Mouse (Mus musculus) hindbrain, embryonic 12.5 days (tissue): Measurements from ENCODE around the gene Adcy10. TPM values are rescaled to one million over a fixed set of nuclear protein-coding genes. Genes with fewer than 3 reads are reported as not detected.
A peak's percentile ranks its signal among the peaks of the same experiment; 100 is the strongest.

ENCODE experiments used
- ATAC-seq: fragments of 200-750 bp; cut with Nextera tagmentation; 2 replicates; pipeline ENCODE4 v1.8.0; 2017; ENCODE audit warnings: moderate TSS enrichment; ENCODE audit not compliant: low FRiP score
- H3K27ac ChIP-seq: fragments of 300-500 bp; sonication (generic); 2 replicates; pipeline ENCODE4 v1.5.1; 2016; ENCODE audit warnings: mild to moderate bottlenecking
- H3K27me3 ChIP-seq: fragments of 300-500 bp; sonication (generic); 2 replicates; pipeline ENCODE4 v1.6.1; 2016; ENCODE audit warnings: mild to moderate bottlenecking
- H3K36me3 ChIP-seq: fragments of 300-500 bp; sonication (generic); 2 replicates; pipeline ENCODE4 v1.6.1; 2016; ENCODE audit warnings: mild to moderate bottlenecking
- H3K4me1 ChIP-seq: fragments of 300-500 bp; sonication (generic); 2 replicates; pipeline ENCODE4 v1.6.1; 2016
- H3K4me2 ChIP-seq: fragments of 300-500 bp; sonication (generic); replicated peaks from 2 replicates; pipeline ENCODE4 v1.6.1; 2016; ENCODE audit warnings: mild to moderate bottlenecking
- H3K4me3 ChIP-seq: fragments of 300-500 bp; sonication (generic); 2 replicates; pipeline ENCODE4 v1.5.1; 2016; ENCODE audit warnings: mild to moderate bottlenecking
- H3K9ac ChIP-seq: fragments of 300-500 bp; sonication (generic); 2 replicates; pipeline ENCODE4 v1.6.1; 2016; ENCODE audit warnings: mild to moderate bottlenecking, moderate library complexity
- H3K9me3 ChIP-seq: fragments of 300-500 bp; sonication (generic); replicated peaks from 2 replicates; pipeline ENCODE4 v1.6.1; 2016; ENCODE audit warnings: mild to moderate bottlenecking
- WGBS: fragments of 180-500 bp; shearing (Covaris S2); methylation state at CpG from one replicate; pipeline ENCODE4 v1.1.7; 2016; 5-methylcytosine and 5-hydroxymethylcytosine counted together
- polyA plus RNA-seq: library from polyadenylated mRNA; unstranded; fragments of >200 nt; fragmentation: Nextera tagmentation; extraction: Ambion mirVana; gene quantifications from 2 replicates; pipeline ENCODE4 v1.2.1, GENCODE M21; 2016

Adcy10 gene
- polyA plus RNA-seq, 1 experiment from 2014 or later: 0.12 TPM

DNA sequence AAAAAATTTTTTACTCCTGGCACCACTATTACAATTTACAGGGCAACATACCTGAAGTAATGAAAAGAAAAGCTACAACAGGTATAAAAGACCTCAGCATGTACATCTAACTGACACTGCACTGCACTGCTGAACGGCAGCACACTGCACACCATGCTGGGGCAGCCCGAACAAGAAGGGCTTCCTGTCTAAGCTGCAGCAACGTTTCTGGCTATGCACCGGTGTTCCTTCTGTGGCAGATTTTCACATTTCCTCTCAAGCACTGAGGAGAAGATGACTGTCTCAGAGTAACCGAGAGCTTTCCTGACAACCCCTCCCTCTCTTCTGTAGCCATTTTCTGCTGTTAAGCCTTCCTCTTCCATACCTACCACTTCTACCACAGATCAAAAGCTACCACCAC lies 127.7 kb downstream of the Adcy10 start:
- H3K36me3 ChIP-seq: peaks cover 22% of the 10 kb centered on the region
- peaks cover 28% of the 10 kb centered on the region for H3K4me1 ChIP-seq
- H3K4me3 ChIP-seq: no peak overlapping the region
- H3K27ac ChIP-seq: no peak overlapping the region
- ATAC-seq: no peak
- H3K4me2 ChIP-seq: no peak overlapping the region
- H3K27me3 ChIP-seq: no peaks in the 10 kb centered on the region
- no peaks in the 10 kb centered on the region for H3K9me3 ChIP-seq
- H3K9ac ChIP-seq: no peak overlapping the region
- 72% methylated on average over 5 of the region's 5 CpGs for WGBS

DNA sequence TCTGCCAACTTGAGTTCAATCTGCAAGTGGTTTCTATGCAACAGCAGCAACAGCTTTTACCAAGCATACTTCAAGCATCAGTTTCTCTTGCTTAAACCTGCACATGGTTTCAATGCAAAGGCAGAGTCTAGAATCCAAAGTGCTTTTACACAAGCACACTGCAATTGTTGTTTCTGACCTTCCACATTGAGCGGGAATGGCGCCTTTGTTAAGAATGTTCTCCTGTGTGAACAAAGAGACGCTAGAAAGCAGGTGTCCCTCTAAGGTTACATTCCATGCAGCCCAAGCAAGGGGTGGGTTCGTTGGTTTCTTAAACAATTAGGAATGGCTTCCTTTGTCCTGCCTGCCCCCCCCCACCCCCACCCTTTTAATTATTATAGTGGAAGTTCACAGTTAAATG lies 128.9 kb downstream of the Adcy10 start:
- no peak overlapping the region for H3K4me3 ChIP-seq
- no peak overlapping the region for H3K9ac ChIP-seq
- peaks cover 36% of the 10 kb centered on the region for H3K4me1 ChIP-seq
- no peak for ATAC-seq
- no peaks in the 10 kb centered on the region for H3K9me3 ChIP-seq
- WGBS: 80% methylated on average over 4 of the region's 4 CpGs
- H3K27ac ChIP-seq: no peak overlapping the region
- H3K27me3 ChIP-seq: no peaks in the 10 kb centered on the region
- no peak overlapping the region for H3K4me2 ChIP-seq
- H3K36me3 ChIP-seq: peaks cover 15% of the 10 kb centered on the region

DNA sequence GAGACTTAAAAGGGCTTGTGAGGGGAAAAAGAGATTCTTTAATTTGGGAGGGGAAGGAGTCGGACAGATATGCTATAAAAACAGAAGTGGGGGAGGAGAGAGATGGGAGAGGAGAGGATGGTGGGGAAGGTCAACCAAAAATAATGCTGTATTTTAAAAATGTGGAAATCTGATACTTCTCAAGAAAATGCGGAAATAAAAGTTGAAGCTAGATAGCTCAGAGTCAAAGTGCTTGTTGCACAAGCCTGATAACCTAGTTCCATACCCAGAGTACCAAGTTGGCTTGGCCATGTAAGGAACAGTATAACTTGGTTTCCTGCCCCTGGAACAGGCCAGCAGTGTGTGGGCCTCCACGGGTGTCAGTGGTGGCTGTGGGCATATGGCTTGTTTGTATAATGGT lies 129.8 kb downstream of the Adcy10 start:
- Histone ChIP-seq H3K9me3 (no peaks in the 10 kb centered on the region), H3K4me3 (no peak overlapping the region), H3K4me1 (peaks cover 32% of the 10 kb centered on the region), H3K27me3 (no peaks in the 10 kb centered on the region), H3K27ac (no peak overlapping the region), H3K4me2 (no peak overlapping the region), H3K9ac (no peak overlapping the region), H3K36me3 (peaks cover 15% of the 10 kb centered on the region)
- WGBS: over 99% methylated on average over 3 of the region's 3 CpGs
- ATAC-seq: no peak

DNA sequence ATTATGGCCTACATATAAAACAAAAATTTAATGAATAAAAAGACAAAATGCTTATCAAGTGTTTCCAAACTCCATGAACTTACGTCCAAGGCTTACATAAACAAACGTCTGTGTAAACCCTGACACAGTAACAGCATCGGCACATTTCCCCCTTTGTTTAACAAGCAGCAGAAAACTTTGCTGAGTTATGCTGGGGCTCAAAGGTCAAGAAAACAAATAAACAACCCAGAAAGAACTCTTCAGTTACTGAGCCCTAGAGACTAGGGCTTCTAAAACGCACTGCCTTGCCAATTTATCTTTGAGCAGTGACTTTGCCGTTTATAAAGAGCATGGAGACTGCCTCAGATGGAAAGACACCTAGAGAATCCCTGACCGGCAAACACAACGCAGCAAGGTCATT lies 131.7 kb downstream of the Adcy10 start:
- no peak for ATAC-seq
- no peak overlapping the region for H3K9ac ChIP-seq
- H3K4me2 ChIP-seq: no peak overlapping the region
- 56% methylated on average over 7 of the region's 7 CpGs for WGBS
- H3K4me3 ChIP-seq: no peak overlapping the region
- H3K9me3 ChIP-seq: no peaks in the 10 kb centered on the region
- peaks cover 19% of the 10 kb centered on the region for H3K4me1 ChIP-seq
- no peaks in the 10 kb centered on the region for H3K27me3 ChIP-seq
- H3K27ac ChIP-seq: peak overlapping the region; percentile 5; the same call in 1 of the 2 replicates
- peaks cover 15% of the 10 kb centered on the region for H3K36me3 ChIP-seq

DNA sequence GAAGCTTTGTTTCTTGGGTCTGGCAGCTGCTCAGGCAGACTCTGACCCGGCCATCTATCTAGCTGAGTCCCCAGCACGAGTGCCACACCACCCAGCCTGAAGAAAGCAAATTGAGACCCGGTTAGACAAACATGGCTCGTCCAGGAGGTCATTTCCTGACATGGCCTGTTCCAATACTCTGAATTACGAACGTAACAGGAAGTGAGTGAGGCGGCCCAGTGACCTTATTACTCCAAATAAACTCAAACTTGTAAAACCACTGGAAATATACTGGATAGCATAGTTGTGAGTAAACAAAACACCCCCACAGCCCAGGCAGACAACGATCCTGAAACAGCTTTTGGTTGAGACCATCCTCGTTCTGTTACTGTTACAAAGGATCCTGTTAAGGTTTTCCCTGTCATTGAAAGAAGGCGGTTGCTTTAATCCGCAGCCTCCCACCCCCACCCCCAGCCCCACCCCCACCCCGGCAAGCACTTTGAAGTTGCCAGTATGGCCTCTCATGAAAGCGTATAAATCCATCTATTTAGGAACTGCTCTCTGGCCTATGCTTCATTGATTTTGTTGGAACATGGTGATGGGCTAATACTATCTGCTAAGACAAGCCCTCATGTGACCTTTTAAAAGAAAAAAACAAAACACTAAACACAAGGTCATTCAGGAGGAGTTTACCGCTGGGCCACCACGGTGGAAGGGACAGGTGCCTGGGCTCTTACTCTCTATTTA lies 132.3 kb downstream of the Adcy10 start:
- ATAC-seq: no peak
- H3K4me2 ChIP-seq: peak overlapping the region; percentile 8; the same call in 1 of the 2 replicates
- H3K36me3 ChIP-seq: peaks cover 15% of the 10 kb centered on the region
- peaks cover 19% of the 10 kb centered on the region for H3K4me1 ChIP-seq
- H3K4me3 ChIP-seq: no peak overlapping the region
- 26% methylated on average over 15 of the region's 15 CpGs for WGBS
- peak overlapping the region; percentile 5; the same call in 1 of the 2 replicates for H3K27ac ChIP-seq
- no peaks in the 10 kb centered on the region for H3K27me3 ChIP-seq
- H3K9ac ChIP-seq: no peak overlapping the region
- H3K9me3 ChIP-seq: no peaks in the 10 kb centered on the region

DNA sequence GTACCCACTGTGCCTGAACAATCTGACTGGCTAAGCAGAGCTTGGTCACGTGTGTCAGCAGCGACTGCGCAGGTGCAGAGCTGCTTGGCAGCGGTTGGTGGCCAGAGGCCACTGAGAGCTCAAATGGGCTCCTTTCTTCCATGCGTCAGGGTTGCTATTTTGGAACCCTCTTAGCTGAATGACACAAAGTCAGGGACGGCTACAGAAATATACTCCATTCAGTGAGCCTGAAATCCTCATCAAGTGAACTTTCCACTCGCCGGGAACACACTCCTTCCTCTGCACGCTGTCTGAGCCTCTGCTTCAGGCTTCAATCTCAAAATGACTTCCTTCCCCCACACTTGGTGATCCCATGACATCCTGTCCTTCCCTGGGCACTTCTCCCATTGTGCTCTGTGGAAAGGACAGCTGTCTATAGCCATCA lies 133.2 kb downstream of the Adcy10 start:
- 63% methylated on average over 9 of the region's 9 CpGs for WGBS
- peaks cover 19% of the 10 kb centered on the region for H3K4me1 ChIP-seq
- peaks cover 15% of the 10 kb centered on the region for H3K36me3 ChIP-seq
- H3K9ac ChIP-seq: no peak overlapping the region
- no peak overlapping the region for H3K4me2 ChIP-seq
- H3K27me3 ChIP-seq: no peaks in the 10 kb centered on the region
- H3K9me3 ChIP-seq: no peaks in the 10 kb centered on the region
- H3K27ac ChIP-seq: no peak overlapping the region
- no peak overlapping the region for H3K4me3 ChIP-seq
- no peak for ATAC-seq

DNA sequence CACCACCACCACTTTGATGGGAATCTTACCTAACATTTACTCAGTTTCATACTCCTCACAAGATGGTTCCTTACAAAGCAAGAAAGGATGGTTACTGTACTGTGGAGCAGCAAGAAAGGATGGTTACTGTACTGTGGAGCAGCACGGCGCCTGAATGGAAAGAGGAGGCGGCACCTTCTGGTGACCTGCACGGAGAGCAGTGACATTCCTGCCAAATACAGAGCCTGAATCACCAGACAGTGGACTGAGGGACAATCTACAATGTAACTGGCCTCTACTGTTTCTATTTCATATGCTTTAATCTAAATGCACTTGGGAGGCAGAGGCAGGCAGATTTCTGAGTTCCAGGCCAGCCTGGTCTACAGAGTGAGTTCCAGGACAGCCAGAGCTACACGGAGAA lies 140.1 kb downstream of the Adcy10 start:
- Histone ChIP-seq H3K27me3 (no peaks in the 10 kb centered on the region), H3K27ac (no peak overlapping the region), H3K9ac (no peak overlapping the region), H3K4me3 (no peak overlapping the region), H3K9me3 (no peaks in the 10 kb centered on the region), H3K36me3 (no peaks in the 10 kb centered on the region; the same call in 1 of the 2 replicates), H3K4me1 (peaks cover 11% of the 10 kb centered on the region), H3K4me2 (no peak overlapping the region)
- WGBS: 83% methylated on average over 5 of the region's 5 CpGs
- no peak for ATAC-seq

DNA sequence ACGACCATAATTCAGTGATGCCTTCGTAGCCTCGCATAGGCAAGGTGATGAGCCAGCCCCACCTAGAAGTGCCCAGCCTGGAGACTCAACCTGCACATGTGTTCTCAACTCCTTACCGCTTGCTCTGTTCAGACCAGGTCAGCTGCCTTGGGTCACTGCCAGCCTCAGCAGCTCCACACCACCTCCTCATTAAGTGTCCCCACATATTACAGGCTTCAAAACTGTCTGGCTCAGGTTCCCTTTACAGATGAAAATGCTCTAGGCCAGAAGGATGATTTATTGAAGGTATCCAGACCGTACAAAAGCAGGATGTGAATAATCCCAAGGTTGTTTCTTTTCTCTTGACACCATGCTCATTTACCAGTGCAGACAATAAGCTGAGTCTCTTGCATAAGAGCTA lies 140.9 kb downstream of the Adcy10 start:
- ATAC-seq: no peak
- no peaks in the 10 kb centered on the region; the same call in 1 of the 2 replicates for H3K36me3 ChIP-seq
- H3K9me3 ChIP-seq: no peaks in the 10 kb centered on the region
- no peak overlapping the region for H3K9ac ChIP-seq
- 87% methylated on average over 5 of the region's 5 CpGs for WGBS
- H3K4me2 ChIP-seq: no peak overlapping the region
- H3K4me1 ChIP-seq: peaks cover 16% of the 10 kb centered on the region
- no peak overlapping the region for H3K4me3 ChIP-seq
- no peaks in the 10 kb centered on the region for H3K27me3 ChIP-seq
- H3K27ac ChIP-seq: no peak overlapping the region

Other genes with a start within 250 kb of the Adcy10 start
- gene Tiprl, start 248.2 kb upstream of the Adcy10 start, polyA plus RNA-seq: 110 and 116 TPM in 2 replicates
- 3.0 and 3.6 TPM in 2 replicates for gene Gpr161, start 189.4 kb upstream of the Adcy10 start, polyA plus RNA-seq
- 12.4 and 12.9 TPM in 2 replicates for gene Dcaf6, start 24.7 kb upstream of the Adcy10 start, polyA plus RNA-seq
- gene Mpc2, start 24.5 kb upstream of the Adcy10 start, polyA plus RNA-seq: 145 and 146 TPM in 2 replicates
- gene Mpzl1, start 149.4 kb downstream of the Adcy10 start, polyA plus RNA-seq: 140 and 148 TPM in 2 replicates
- 16.8 and 18.4 TPM in 2 replicates for gene Rcsd1, start 224.6 kb downstream of the Adcy10 start, polyA plus RNA-seq